Mouse (Mus musculus): Measurements from ENCODE around the gene Tmprss13.
A peak's percentile ranks its signal among the peaks of the same experiment; 100 is the strongest.

The Tmprss13 gene

DNA sequence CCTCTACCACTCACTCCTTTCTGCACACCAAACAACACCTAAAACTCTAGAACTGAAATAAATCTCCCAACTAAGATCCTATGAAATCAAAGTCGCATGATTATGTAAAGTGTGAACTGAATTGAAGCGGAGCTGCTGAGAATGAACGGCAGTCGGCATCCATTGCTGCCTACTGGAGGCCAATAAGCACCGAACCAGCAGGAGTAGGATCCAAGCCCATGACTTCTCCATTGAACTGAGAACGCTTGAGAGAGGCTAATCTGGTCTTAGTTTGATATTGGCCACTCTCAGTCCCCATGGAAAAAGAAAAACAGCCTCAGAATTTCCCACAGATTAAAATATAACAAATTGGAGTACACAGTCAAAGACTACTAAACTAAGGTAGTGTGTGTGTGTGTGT lies 65.0 kb downstream of the Tmprss13 start:
- DNase-seq (ENCODE audit: low spot score) = no peak

DNA sequence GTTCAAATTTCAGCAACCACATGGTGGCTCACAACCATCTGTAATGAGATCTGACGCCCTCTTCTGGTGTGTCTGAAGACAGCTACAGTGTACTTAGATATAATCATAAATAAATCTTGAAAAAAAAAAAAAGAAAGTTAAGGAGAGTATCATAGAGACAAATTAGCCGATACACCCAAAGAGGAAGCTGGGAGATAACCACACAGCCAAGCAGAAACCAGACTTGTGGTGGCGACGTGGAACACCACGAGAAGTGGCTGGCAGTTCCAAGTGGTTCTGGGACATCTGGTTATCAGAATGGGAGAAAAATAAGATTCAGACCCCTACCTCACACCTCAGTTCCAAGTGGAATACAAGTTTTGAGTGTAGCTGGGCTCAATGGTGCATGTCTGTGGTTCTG lies 67.8 kb downstream of the Tmprss13 start:
- DNase-seq (ENCODE audit: low spot score) = no peak

GRCm38 (mm10) chr9:45388385-45388994 lies 69.6 kb downstream of the Tmprss13 start:
- peak; percentile 80 for DNase-seq (ENCODE audit: low spot score)

DNA sequence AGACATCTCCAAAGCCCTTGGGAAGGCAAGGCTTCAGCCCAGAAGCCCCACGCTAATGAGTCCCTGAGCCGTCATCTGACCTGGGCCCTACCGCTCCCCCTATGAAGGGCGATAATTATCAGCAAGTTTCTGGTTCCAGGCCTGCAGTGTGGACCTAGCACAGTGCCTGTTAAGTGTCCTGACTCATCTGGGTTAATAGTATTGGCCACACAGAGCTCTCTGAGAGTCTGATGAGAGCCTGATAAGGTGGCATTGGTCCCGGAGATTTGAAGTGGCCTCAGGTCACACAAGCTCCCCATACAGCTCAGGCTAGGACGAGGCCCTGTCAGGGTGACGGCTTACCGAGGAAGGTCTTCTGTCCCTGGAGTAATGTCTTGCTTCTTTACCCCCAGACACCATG lies 70.7 kb downstream of the Tmprss13 start:
- DNase-seq (ENCODE audit: low spot score) = no peak

- no peak for DNase-seq (ENCODE audit: low spot score)
These were observed 72.4 kb downstream of the Tmprss13 start for GRCm38 (mm10) chr9:45391299-45391698.

DNA sequence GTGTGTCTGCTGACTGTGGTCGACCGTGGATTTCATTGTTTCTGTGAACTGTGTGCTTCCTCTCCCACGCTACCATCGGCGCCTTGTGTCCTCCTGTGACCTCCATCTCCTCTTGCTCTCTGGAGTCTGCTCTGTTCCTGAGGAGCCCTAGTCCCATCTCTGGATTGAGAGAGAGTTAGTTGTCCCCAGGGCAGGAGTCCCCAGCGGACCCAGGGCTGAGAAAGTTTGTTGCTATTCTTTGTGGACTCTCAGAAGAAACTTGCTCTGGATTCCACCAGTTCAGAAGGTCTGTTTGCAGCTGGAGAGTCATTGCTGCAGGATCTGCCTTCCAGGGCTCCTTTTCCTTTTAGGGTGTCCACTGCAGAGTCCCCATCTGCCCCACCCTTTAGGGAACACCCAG lies 76.3 kb downstream of the Tmprss13 start:
- DNase-seq (ENCODE audit: low spot score) = no peak

DNA sequence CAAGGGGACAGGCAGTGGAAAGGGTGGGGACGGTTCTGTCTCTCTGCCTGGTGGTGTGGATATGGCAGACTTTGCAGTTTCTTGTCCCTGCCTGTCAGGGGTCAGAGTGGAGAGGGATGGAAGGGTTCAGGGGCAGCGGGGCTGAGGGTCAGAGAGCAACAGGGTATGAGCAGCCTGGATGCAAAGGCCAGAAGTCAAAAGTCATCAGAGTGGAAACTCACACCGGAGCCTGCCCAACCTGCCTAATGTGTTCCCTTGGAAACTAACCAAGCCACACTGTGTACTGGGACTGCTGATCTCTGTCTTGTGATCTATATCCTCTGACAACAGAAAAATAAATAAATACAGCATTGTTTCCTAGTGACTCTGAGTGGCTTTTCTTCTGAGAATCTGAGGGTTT lies 76.9 kb downstream of the Tmprss13 start:
- no peak for DNase-seq (ENCODE audit: low spot score)
